Mouse (Mus musculus) liver, embryonic 13.5 days (tissue): Measurements from ENCODE around the gene 2010300C02Rik. TPM values are rescaled to one million over a fixed set of nuclear protein-coding genes. Genes with fewer than 3 reads are reported as not detected.
"Not testable (repeated sequence)": the region's sequence is repeated elsewhere in the genome, so short reads cannot be mapped to it uniquely, and the experiment has no call there.

Experiments
- ATAC-seq: fragments of 200-750 bp; cut with Nextera tagmentation; 2 replicates; pipeline ENCODE4 v1.8.0; 2017; ENCODE audit warnings: low read depth, mild to moderate bottlenecking, moderate number of reproducible peaks, moderate library complexity
- DNase-seq: peaks from one replicate; pipeline ENCODE4 v3.0.0; 2022
- H3K27ac ChIP-seq: fragments of 300-500 bp; sonication (generic); 2 replicates; pipeline ENCODE4 v1.5.1; 2015; ENCODE audit warnings: moderate library complexity, mild to moderate bottlenecking, inconsistent platforms
- H3K27me3 ChIP-seq: fragments of 300-500 bp; sonication (generic); 2 replicates; pipeline ENCODE4 v1.6.1; 2015; ENCODE audit warnings: mild to moderate bottlenecking, inconsistent platforms
- H3K36me3 ChIP-seq: fragments of 300-500 bp; sonication (generic); 2 replicates; pipeline ENCODE4 v1.6.1; 2015; ENCODE audit warnings: mild to moderate bottlenecking, inconsistent platforms
- H3K4me1 ChIP-seq: fragments of 300-500 bp; sonication (generic); replicated peaks from 2 replicates; pipeline ENCODE4 v1.6.1; 2015; ENCODE audit warnings: inconsistent platforms
- H3K4me2 ChIP-seq: fragments of 300-500 bp; sonication (generic); 2 replicates; pipeline ENCODE4 v1.6.1; 2015; ENCODE audit warnings: inconsistent platforms, mild to moderate bottlenecking, moderate library complexity
- H3K4me3 ChIP-seq: fragments of 300-500 bp; sonication (generic); replicated peaks from 2 replicates; pipeline ENCODE4 v1.5.1; 2015; ENCODE audit warnings: mild to moderate bottlenecking, inconsistent platforms
- H3K9ac ChIP-seq: fragments of 300-500 bp; sonication (generic); 2 replicates; pipeline ENCODE4 v1.6.1; 2015; ENCODE audit warnings: mild to moderate bottlenecking, inconsistent platforms
- H3K9me3 ChIP-seq: fragments of 300-500 bp; sonication (generic); replicated peaks from 2 replicates; pipeline ENCODE4 v1.6.1; 2016; ENCODE audit warnings: inconsistent platforms
- WGBS: fragments of 180-500 bp; shearing (Covaris S2); methylation state at CpG from one replicate; pipeline ENCODE4 v1.1.7; 2015; ENCODE audit not compliant: insufficient replicate concordance; 5-methylcytosine and 5-hydroxymethylcytosine counted together
- polyA plus RNA-seq: library from polyadenylated mRNA; unstranded; fragments of >200 nt; fragmentation: Nextera tagmentation; extraction: Ambion mirVana; gene quantifications from 2 replicates; pipeline ENCODE4 v1.2.1, GENCODE M21; 2015

2010300C02Rik gene
- polyA plus RNA-seq, 1 experiment from 2014 or later: 0.09 TPM

GRCm38 (mm10) chr1:37598986-37599385 is 120.9 kb downstream of the 2010300C02Rik start:
- no peak for ATAC-seq
- Histone ChIP-seq H3K36me3 (no peaks in the 10 kb centered on the region), H3K4me3 (no peak overlapping the region), H3K27ac (no peak overlapping the region), H3K27me3 (no peaks in the 10 kb centered on the region), H3K9ac (no peak overlapping the region), H3K4me1 (no peaks in the 10 kb centered on the region), H3K4me2 (no peak overlapping the region), H3K9me3 (0 out of 2 replicates have a peak, but pooled peaks cover under 1% of the 10 kb centered on the region)
- WGBS: 58% methylated on average over 5 of the region's 5 CpGs
- no peak for DNase-seq

DNA sequence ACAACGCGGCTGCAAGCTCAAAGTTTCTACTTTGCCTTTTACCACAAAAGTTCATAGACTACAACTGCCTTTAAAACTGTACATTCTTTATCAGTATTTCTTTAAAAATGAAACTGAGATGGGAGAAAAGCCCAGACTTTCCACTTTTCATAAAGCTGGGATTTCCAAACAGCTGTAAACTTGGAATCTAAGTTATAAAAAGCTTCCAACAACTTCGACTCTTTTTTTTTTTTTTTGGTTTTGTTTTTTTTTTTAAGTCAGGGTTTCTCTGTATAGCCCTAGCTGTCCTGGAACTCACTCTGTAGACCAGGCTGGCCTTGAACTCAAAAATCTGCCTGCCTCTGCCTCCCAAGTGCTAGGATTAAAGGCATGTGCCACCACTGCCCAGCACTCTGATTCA is 125.1 kb downstream of the 2010300C02Rik start:
- not testable (repeated sequence) for DNase-seq

GRCm38 (mm10) chr1:37585809-37586480 is 133.9 kb downstream of the 2010300C02Rik start:
- no peak overlapping the region for H3K4me3 ChIP-seq
- no peak overlapping the region for H3K9ac ChIP-seq
- H3K9me3 ChIP-seq: no peaks in the 10 kb centered on the region
- H3K27ac ChIP-seq: peak overlapping the region; percentile 25
- no peaks in the 10 kb centered on the region for H3K27me3 ChIP-seq
- DNase-seq (no peak), ATAC-seq (no peak; the same call in 1 of the 2 replicates)
- 33% methylated on average over 13 of the region's 13 CpGs for WGBS
- H3K36me3 ChIP-seq: no peaks in the 10 kb centered on the region
- no peak overlapping the region for H3K4me2 ChIP-seq
- 0 out of 2 replicates have a peak, but pooled peaks cover 4% of the 10 kb centered on the region for H3K4me1 ChIP-seq

More for the DNA sequence above, 125.1 kb downstream of the 2010300C02Rik start:
- not testable (repeated sequence) for H3K9ac ChIP-seq, ATAC-seq, H3K4me1 ChIP-seq, H3K27ac ChIP-seq, H3K4me2 ChIP-seq, H3K27me3 ChIP-seq, H3K36me3 ChIP-seq, H3K9me3 ChIP-seq, H3K4me3 ChIP-seq
- 71% methylated on average over 3 of the region's 3 CpGs for WGBS

GRCm38 (mm10) chr1:37583795-37584464 is 136.0 kb downstream of the 2010300C02Rik start:
- H3K36me3 ChIP-seq: no peaks in the 10 kb centered on the region
- no peak overlapping the region for H3K4me2 ChIP-seq
- 54% methylated on average over 9 of the region's 9 CpGs for WGBS
- no peaks in the 10 kb centered on the region for H3K27me3 ChIP-seq
- DNase-seq: no peak
- H3K9me3 ChIP-seq: no peaks in the 10 kb centered on the region
- H3K9ac ChIP-seq: no peak overlapping the region
- 0 out of 2 replicates have a peak, but pooled peaks cover 4% of the 10 kb centered on the region for H3K4me1 ChIP-seq
- no peak overlapping the region for H3K4me3 ChIP-seq
- H3K27ac ChIP-seq: no peak overlapping the region
- ATAC-seq: no peak

DNA sequence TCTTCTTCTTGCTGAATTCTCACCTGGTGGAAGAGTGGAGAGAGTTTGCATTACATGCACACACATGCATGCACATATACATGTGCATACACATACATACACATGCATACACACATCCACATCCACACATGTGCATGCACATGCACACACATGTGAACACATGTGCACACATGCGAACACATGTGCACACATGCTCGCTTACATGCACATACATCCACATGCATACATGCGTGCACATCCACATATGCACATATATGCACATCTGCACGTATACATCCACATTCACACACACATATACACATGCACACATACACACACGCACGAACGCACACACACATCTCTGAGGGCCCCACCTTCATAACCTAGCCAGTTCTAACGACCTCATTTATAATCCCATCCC is 136.7 kb downstream of the 2010300C02Rik start:
- Histone ChIP-seq H3K9ac (no peak overlapping the region), H3K4me1 (0 out of 2 replicates have a peak, but pooled peaks cover 4% of the 10 kb centered on the region), H3K4me3 (no peak overlapping the region), H3K4me2 (no peak overlapping the region), H3K36me3 (no peaks in the 10 kb centered on the region), H3K9me3 (no peaks in the 10 kb centered on the region), H3K27ac (no peak overlapping the region), H3K27me3 (no peaks in the 10 kb centered on the region)
- no peak for ATAC-seq
- no peak for DNase-seq
- 74% methylated on average over 8 of the region's 8 CpGs for WGBS

- ATAC-seq (no peak), DNase-seq (no peak)
- no peaks in the 10 kb centered on the region for H3K36me3 ChIP-seq
- H3K4me3 ChIP-seq: no peak overlapping the region
- no peak overlapping the region for H3K27ac ChIP-seq
- no peaks in the 10 kb centered on the region for H3K4me1 ChIP-seq
- H3K27me3 ChIP-seq: no peaks in the 10 kb centered on the region
- H3K4me2 ChIP-seq: no peak overlapping the region
- H3K9ac ChIP-seq: no peak overlapping the region
- WGBS: 77% methylated on average over 13 of the region's 13 CpGs
- no peaks in the 10 kb centered on the region for H3K9me3 ChIP-seq
These were observed 140.2 kb downstream of the 2010300C02Rik start for GRCm38 (mm10) chr1:37579686-37580085.

GRCm38 (mm10) chr1:37572528-37573272 is 147.2 kb downstream of the 2010300C02Rik start:
- Histone ChIP-seq H3K4me2 (no peak overlapping the region), H3K9me3 (no peaks in the 10 kb centered on the region), H3K36me3 (no peaks in the 10 kb centered on the region), H3K9ac (no peak overlapping the region), H3K27ac (no peak overlapping the region), H3K4me1 (no peaks in the 10 kb centered on the region), H3K4me3 (no peak overlapping the region), H3K27me3 (no peaks in the 10 kb centered on the region)
- 68% methylated on average over 10 of the region's 10 CpGs for WGBS
- ATAC-seq: no peak
- DNase-seq: no peak

DNA sequence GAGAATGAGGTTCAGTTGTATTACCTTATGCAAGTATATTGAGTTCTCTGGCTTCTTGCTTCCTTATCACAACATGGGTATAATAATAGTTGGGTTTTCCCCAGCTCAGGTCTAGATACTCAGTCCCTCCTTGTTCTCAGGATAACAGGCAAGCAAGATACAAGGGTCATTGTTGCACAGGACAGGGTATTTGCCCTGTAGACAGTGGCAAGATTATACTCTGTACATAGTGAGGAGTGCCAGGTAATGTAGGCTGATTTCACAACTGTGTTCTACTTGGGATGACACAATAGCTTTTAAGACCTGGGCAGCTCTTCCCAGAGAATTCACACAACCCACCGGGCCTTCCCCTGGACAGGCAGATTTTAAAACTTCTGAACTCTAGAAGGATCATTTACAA is 151.5 kb downstream of the 2010300C02Rik start:
- ATAC-seq (no peak), DNase-seq (no peak)
- Histone ChIP-seq H3K4me2 (no peak overlapping the region), H3K27ac (no peak overlapping the region), H3K27me3 (no peaks in the 10 kb centered on the region), H3K9me3 (no peaks in the 10 kb centered on the region), H3K4me3 (no peak overlapping the region), H3K36me3 (no peaks in the 10 kb centered on the region), H3K9ac (no peak overlapping the region), H3K4me1 (no peaks in the 10 kb centered on the region)
- 76% methylated on average over 1 of the region's 1 CpGs for WGBS

- 69% methylated on average over 4 of the region's 4 CpGs for WGBS
- no peak overlapping the region for H3K9ac ChIP-seq
- H3K9me3 ChIP-seq: no peaks in the 10 kb centered on the region
- DNase-seq: no peak
- no peak overlapping the region for H3K4me3 ChIP-seq
- no peak for ATAC-seq
- H3K27ac ChIP-seq: no peak overlapping the region
- no peak overlapping the region for H3K4me2 ChIP-seq
- H3K4me1 ChIP-seq: no peaks in the 10 kb centered on the region
- no peaks in the 10 kb centered on the region for H3K36me3 ChIP-seq
- H3K27me3 ChIP-seq: no peaks in the 10 kb centered on the region
These were observed 153.1 kb downstream of the 2010300C02Rik start for GRCm38 (mm10) chr1:37566754-37567153.

DNA sequence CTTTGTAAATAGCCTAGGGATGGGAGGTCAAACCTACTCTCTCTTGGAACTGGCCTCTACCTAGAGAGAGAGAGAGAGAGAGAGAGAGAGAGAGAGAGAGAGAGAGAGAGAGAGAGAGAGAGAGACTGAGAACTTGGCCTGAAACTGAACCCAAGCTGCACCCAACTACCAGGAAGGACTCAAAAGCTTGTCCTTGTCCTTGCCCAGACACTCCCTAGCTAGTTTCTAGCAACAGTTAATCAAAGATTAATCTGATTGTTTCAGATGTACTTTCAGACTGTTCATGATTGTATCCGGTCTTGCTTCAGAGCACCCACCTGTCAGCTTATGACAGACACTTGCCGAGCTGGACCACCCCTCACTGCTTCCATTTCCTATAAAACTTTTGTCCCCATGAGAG is 153.5 kb downstream of the 2010300C02Rik start:
- no peaks in the 10 kb centered on the region for H3K27me3 ChIP-seq
- no peaks in the 10 kb centered on the region for H3K9me3 ChIP-seq
- 63% methylated on average over 2 of the region's 2 CpGs for WGBS
- no peaks in the 10 kb centered on the region for H3K36me3 ChIP-seq
- H3K9ac ChIP-seq: no peak overlapping the region
- no peak overlapping the region for H3K4me2 ChIP-seq
- DNase-seq (no peak), ATAC-seq (no peak)
- H3K4me1 ChIP-seq: no peaks in the 10 kb centered on the region
- H3K27ac ChIP-seq: no peak overlapping the region
- H3K4me3 ChIP-seq: no peak overlapping the region

GRCm38 (mm10) chr1:37565396-37565795 is 154.5 kb downstream of the 2010300C02Rik start:
- 55% methylated on average over 6 of the region's 6 CpGs for WGBS
- Histone ChIP-seq H3K27me3 (no peaks in the 10 kb centered on the region), H3K4me1 (no peaks in the 10 kb centered on the region), H3K27ac (no peak overlapping the region), H3K9me3 (no peaks in the 10 kb centered on the region), H3K36me3 (no peaks in the 10 kb centered on the region), H3K9ac (no peak overlapping the region), H3K4me2 (no peak overlapping the region), H3K4me3 (no peak overlapping the region)
- no peak for ATAC-seq
- no peak for DNase-seq
